ENCODE assay signal across 8 mouse cellular contexts in the genomic region with DNA sequence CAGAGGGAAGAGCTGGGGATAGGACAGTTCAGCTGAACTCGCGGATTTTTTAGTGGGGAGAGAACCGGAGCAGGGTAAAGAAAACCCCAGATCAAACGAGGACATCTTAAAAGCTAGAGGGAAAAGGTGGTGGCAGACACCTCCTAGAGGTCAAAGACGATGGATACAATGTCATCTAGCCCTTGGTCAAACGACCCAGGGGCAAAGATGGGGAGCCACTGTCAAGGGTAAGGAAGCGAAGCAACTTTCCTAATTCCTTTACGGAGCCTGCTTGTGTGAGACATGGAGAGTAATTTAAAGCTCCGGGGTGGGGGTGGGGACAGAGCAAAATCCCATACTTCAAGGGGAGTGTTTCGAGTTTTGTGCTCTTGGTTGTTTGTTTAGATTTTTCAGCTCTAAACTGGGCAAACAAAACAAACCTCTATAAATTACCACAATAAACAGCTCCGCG. TPM values are rescaled to one million over a fixed set of nuclear protein-coding genes. Genes with fewer than 3 reads are reported as not detected.
DNase-seq lines count a peak whose midpoint lies in the region; ATAC-seq and TF ChIP-seq lines count a peak whose summit lies in the region.

No protein-coding gene starts in this region.

- no peak for TF ChIP-seq POLR2A in cortical plate, adult 2 months (IDR thresholded peaks at IDR 0.05; ENCODE audit: extremely low read depth, insufficient read depth, low read length)

- H3K36me3 ChIP-seq in limb, embryonic 15.5 days = no peaks in the 10 kb centered on the region
- H3K36me3 ChIP-seq in midbrain, embryonic 15.5 days (replicated peaks) = no peaks in the 10 kb centered on the region

- H3K4me2 ChIP-seq in limb, embryonic 15.5 days = peak overlapping the region; percentile 75
- peak overlapping the region; percentile 93 for H3K4me2 ChIP-seq in midbrain, embryonic 15.5 days

- intact Hi-C loops in heart, postnatal 36 days (cut with DNase I) = loop anchor here (2.0 to 5.0 kb wide), 2 partner anchors 46 to 152 kb away; a partner anchor contains a TSS

- H3K27ac ChIP-seq in cortical plate, adult 2 months (ENCODE audit: insufficient read depth, low read length) = peak overlapping the region; percentile 51
- peak overlapping the region; percentile 99 for H3K27ac ChIP-seq in limb, embryonic 15.5 days
- H3K27ac ChIP-seq in midbrain, embryonic 15.5 days = peak overlapping the region; percentile 98

- H3K4me1 ChIP-seq in cortical plate, adult 2 months (ENCODE audit: control insufficient read depth, insufficient read depth, low read length) = peaks cover 3% of the 10 kb centered on the region; the same call in 1 of the 2 replicates
- H3K4me1 ChIP-seq in limb, embryonic 15.5 days = peaks cover 16% of the 10 kb centered on the region
- H3K4me1 ChIP-seq in midbrain, embryonic 15.5 days = peaks cover 23% of the 10 kb centered on the region

- peak overlapping the region; percentile 69 for H3K4me3 ChIP-seq in cortical plate, adult 2 months (ENCODE audit: insufficient read depth, low read length)
- peak overlapping the region; percentile 57 for H3K4me3 ChIP-seq in limb, embryonic 15.5 days
- H3K4me3 ChIP-seq in midbrain, embryonic 15.5 days = peak overlapping the region; percentile 74

- H3K27me3 ChIP-seq in limb, embryonic 15.5 days = no peaks in the 10 kb centered on the region
- H3K27me3 ChIP-seq in midbrain, embryonic 15.5 days (replicated peaks) = no peaks in the 10 kb centered on the region

- no peaks in the 10 kb centered on the region for H3K9me3 ChIP-seq in limb, embryonic 15.5 days
- H3K9me3 ChIP-seq in midbrain, embryonic 15.5 days = no peaks in the 10 kb centered on the region

- DNase-seq in right cerebral cortex, postnatal 25 days = peak; percentile 24
- no peak for DNase-seq in right cerebral cortex, postnatal 14 days
- DNase-seq in heart, postnatal 36 days = peak; percentile 37 to 50
- peak; percentile 59 for DNase-seq in thymus, postnatal 25 days
- DNase-seq in adipocyte (ENCODE audit: low spot score) = no peak

- peak overlapping the region; percentile 48 for H3K9ac ChIP-seq in limb, embryonic 15.5 days
- peak overlapping the region; percentile 87 for H3K9ac ChIP-seq in midbrain, embryonic 15.5 days

- TF ChIP-seq CTCF in cortical plate, adult 2 months (IDR thresholded peaks at IDR 0.05; ENCODE audit: extremely low read depth, insufficient read depth, low read length) = no peak

- 0 out of 2 replicates have a peak, but pooled peaks have one; percentile 10 for ATAC-seq in limb, embryonic 15.5 days (ENCODE audit: insufficient number of reproducible peaks, low FRiP score, low TSS enrichment, low read depth)
- ATAC-seq in midbrain, embryonic 15.5 days (replicated peaks) = peak; percentile 31

- WGBS in limb, embryonic 15.5 days = under 1% methylated on average over 12 of the region's 12 CpGs
- under 1% methylated on average over 12 of the region's 12 CpGs for WGBS in midbrain, embryonic 15.5 days

RNA-seq across cellular contexts. Expression of a gene that starts 0.3 kb away (rescaled TPM):
- 29.4 and 29.9 TPM in 2 replicates for polyA plus RNA-seq in cortical plate, adult 2 months (2012; rRNA removed)
- total RNA-seq in heart, postnatal 36 days (2021) = 10 to 100 TPM; 25.1 to 26.9 TPM
- 45.2 and 46.0 TPM in 2 replicates for polyA plus RNA-seq in limb, embryonic 15.5 days (2015; fragmentation: Nextera tagmentation; extraction: Ambion mirVana)
- 51.0 and 59.9 TPM in 2 replicates for polyA plus RNA-seq in midbrain, embryonic 15.5 days (2015; fragmentation: Nextera tagmentation; extraction: Ambion mirVana)

RNA-seq across cellular contexts. Expression of a gene that starts 0.4 kb away (rescaled TPM):
- 1.3 and 2.7 TPM in 2 replicates for polyA plus RNA-seq in cortical plate, adult 2 months (2012; rRNA removed)
- 1 to 10 TPM; 1.9 to 2.3 TPM for total RNA-seq in heart, postnatal 36 days (2021)
- not detected in 2 replicates for polyA plus RNA-seq in limb, embryonic 15.5 days (2015; fragmentation: Nextera tagmentation; extraction: Ambion mirVana)
- polyA plus RNA-seq in midbrain, embryonic 15.5 days (2015; fragmentation: Nextera tagmentation; extraction: Ambion mirVana) = 0.92 TPM in 1 of 2 replicates, not detected in the other

RNA-seq across cellular contexts. Expression of a gene that starts 1.5 kb away (rescaled TPM):
- polyA plus RNA-seq in cortical plate, adult 2 months (2012; rRNA removed) = 1.9 and 4.6 TPM in 2 replicates
- total RNA-seq in heart, postnatal 36 days (2021) = 10 to 100 TPM; 32.1 to 35.4 TPM
- 5.9 and 8.7 TPM in 2 replicates for polyA plus RNA-seq in limb, embryonic 15.5 days (2015; fragmentation: Nextera tagmentation; extraction: Ambion mirVana)
- polyA plus RNA-seq in midbrain, embryonic 15.5 days (2015; fragmentation: Nextera tagmentation; extraction: Ambion mirVana) = 1.8 and 2.2 TPM in 2 replicates

RNA-seq across cellular contexts. Expression of a gene that starts 1.7 kb away (rescaled TPM):
- polyA plus RNA-seq in cortical plate, adult 2 months (2012; rRNA removed) = 7.7 TPM in 2 replicates
- 10 to 100 TPM in 1 of 2 experiments, 1 to 10 TPM in 1; 8.3 to 10.5 TPM for total RNA-seq in heart, postnatal 36 days (2021)
- polyA plus RNA-seq in limb, embryonic 15.5 days (2015; fragmentation: Nextera tagmentation; extraction: Ambion mirVana) = 5.3 and 5.4 TPM in 2 replicates
- polyA plus RNA-seq in midbrain, embryonic 15.5 days (2015; fragmentation: Nextera tagmentation; extraction: Ambion mirVana) = 5.1 and 5.4 TPM in 2 replicates

RNA-seq across cellular contexts. Expression of a gene that starts 19.7 kb away (rescaled TPM):
- polyA plus RNA-seq in cortical plate, adult 2 months (2012; rRNA removed) = 9.2 and 10.1 TPM in 2 replicates
- total RNA-seq in heart, postnatal 36 days (2021) = 10 to 100 TPM in 1 of 2 experiments, 1 to 10 TPM in 1; 8.9 to 10.6 TPM
- polyA plus RNA-seq in limb, embryonic 15.5 days (2015; fragmentation: Nextera tagmentation; extraction: Ambion mirVana) = 3.5 and 4.1 TPM in 2 replicates
- polyA plus RNA-seq in midbrain, embryonic 15.5 days (2015; fragmentation: Nextera tagmentation; extraction: Ambion mirVana) = 2.3 and 2.4 TPM in 2 replicates

Comparison
In these comparisons a context has a peak if more than half of its experiments do, and no peak if none do; other contexts are left out.
1. DNase-seq: peak in right cerebral cortex, postnatal 25 days (single experiment), heart, postnatal 36 days (2 of 2) and thymus, postnatal 25 days (single experiment); none in right cerebral cortex, postnatal 14 days (single experiment) and adipocyte (single experiment).
2. Peak in every context shown above with its lines, with median percentiles within 50 percentile points of each other: H3K27ac ChIP-seq and H3K4me3 ChIP-seq.